Mouse (Mus musculus) hindbrain, embryonic 11.5 days (tissue): ENCODE results near the gene Actr10. TPM values are rescaled to one million over a fixed set of nuclear protein-coding genes. Genes with fewer than 3 reads are reported as not detected.

Experiments used
- ATAC-seq: fragments of 200-750 bp; cut with Nextera tagmentation; 2 replicates; pipeline ENCODE4 v1.8.0; 2017; ENCODE audit warnings: mild to moderate bottlenecking, moderate TSS enrichment, moderate library complexity; ENCODE audit not compliant: low FRiP score
- DNase-seq: peaks from one replicate; pipeline ENCODE4 v3.0.0-alpha.2; 2015; ENCODE audit warnings: low spot score
- H3K27ac ChIP-seq: fragments of 300-500 bp; sonication (generic); 2 replicates; pipeline ENCODE4 v1.5.1; 2014; ENCODE audit warnings: mild to moderate bottlenecking, low read depth, low read length
- H3K27me3 ChIP-seq: fragments of 300-500 bp; sonication (generic); 2 replicates; pipeline ENCODE4 v1.6.1; 2014; ENCODE audit warnings: mild to moderate bottlenecking, low read length, moderate library complexity, mixed read lengths; ENCODE audit not compliant: control insufficient read depth, insufficient read depth
- H3K36me3 ChIP-seq: fragments of 300-500 bp; sonication (generic); 2 replicates; pipeline ENCODE4 v1.6.1; 2014; ENCODE audit warnings: mild to moderate bottlenecking, low read length, moderate library complexity, mixed read lengths; ENCODE audit not compliant: control insufficient read depth, insufficient read depth
- H3K4me1 ChIP-seq: fragments of 300-500 bp; sonication (generic); replicated peaks from 2 replicates; pipeline ENCODE4 v1.6.1; 2014; ENCODE audit warnings: low read length, mixed read lengths; ENCODE audit not compliant: control insufficient read depth, insufficient read depth
- H3K4me2 ChIP-seq: fragments of 300-500 bp; sonication (generic); replicated peaks from 2 replicates; pipeline ENCODE4 v1.6.1; 2014; ENCODE audit warnings: mild to moderate bottlenecking, low read depth, low read length
- H3K4me3 ChIP-seq: fragments of 300-500 bp; sonication (generic); 2 replicates; pipeline ENCODE4 v1.5.1; 2014; ENCODE audit warnings: low read depth, low read length
- H3K9ac ChIP-seq: fragments of 300-500 bp; sonication (generic); 2 replicates; pipeline ENCODE4 v1.6.1; 2014; ENCODE audit warnings: low read depth, low read length
- H3K9me3 ChIP-seq: fragments of 300-500 bp; sonication (generic); 2 replicates; pipeline ENCODE4 v1.6.1; 2016; ENCODE audit warnings: low read length; ENCODE audit not compliant: control insufficient read depth
- WGBS: fragments of 180-500 bp; shearing (Covaris S2); extraction: QIAGEN DNeasy Blood & Tissue Kit; methylation state at CpG from one replicate; pipeline ENCODE4 v1.1.7; 2014; 5-methylcytosine and 5-hydroxymethylcytosine counted together
- polyA plus RNA-seq: library from polyadenylated mRNA; unstranded; fragments of >200 nt; fragmentation: Nextera tagmentation; extraction: Ambion mirVana; gene quantifications from 2 replicates; pipeline ENCODE4 v1.2.1, GENCODE M21; 2014

The Actr10 gene
- polyA plus RNA-seq, 1 experiment from 2014 or later = 287 TPM

- no peak overlapping the region for H3K9ac ChIP-seq
- H3K36me3 ChIP-seq = no peaks in the 10 kb centered on the region
- no peaks in the 10 kb centered on the region for H3K4me1 ChIP-seq
- no peak overlapping the region for H3K27ac ChIP-seq
- no peaks in the 10 kb centered on the region for H3K9me3 ChIP-seq
- no peaks in the 10 kb centered on the region for H3K27me3 ChIP-seq
- 92% methylated on average over 4 of the region's 4 CpGs for WGBS
- DNase-seq (no peak), ATAC-seq (no peak)
- H3K4me2 ChIP-seq = no peak overlapping the region
- peak overlapping the region; percentile 96; the same call in 1 of the 2 replicates for H3K4me3 ChIP-seq
These were observed 36.2 kb downstream of the Actr10 start for GRCm38 (mm10) chr12:70973831-70974230.

- Histone ChIP-seq H3K27ac (peak within 1 kb of the TSS; percentile 95), H3K9ac (peak within 1 kb of the TSS; percentile 95)
- WGBS = under 1% methylated on average over 71 of the region's 71 CpGs
These were observed 37.0 kb downstream of the Actr10 start, which contains the start of gene Psma3 for GRCm38 (mm10) chr12:70974441-70975266. Gene Psma3, plus strand, starts transcription at chr12:70974621.

GRCm38 (mm10) chr12:70975406-70975805 lies 37.7 kb downstream of the Actr10 start:
- peak overlapping the region; percentile 96 for H3K4me3 ChIP-seq
- H3K36me3 ChIP-seq = no peaks in the 10 kb centered on the region
- H3K4me1 ChIP-seq = no peaks in the 10 kb centered on the region
- DNase-seq = peak; percentile 51
- 27% methylated on average over 10 of the region's 10 CpGs for WGBS
- H3K27ac ChIP-seq = peak overlapping the region; percentile 95
- H3K9me3 ChIP-seq = no peaks in the 10 kb centered on the region
- no peaks in the 10 kb centered on the region for H3K27me3 ChIP-seq
- peak overlapping the region; percentile 63 for H3K4me2 ChIP-seq
- H3K9ac ChIP-seq = peak overlapping the region; percentile 95
- no peak for ATAC-seq

More at GRCm38 (mm10) chr12:70974441-70975266, 37.0 kb downstream of the Actr10 start, which contains the start of gene Psma3:
- Histone ChIP-seq H3K36me3 (no peaks in the 10 kb centered on the region), H3K9me3 (no peaks in the 10 kb centered on the region), H3K27me3 (no peaks in the 10 kb centered on the region), H3K4me1 (no peaks in the 10 kb centered on the region), H3K4me2 (peak within 1 kb of the TSS; percentile 63), H3K4me3 (peak within 1 kb of the TSS; percentile 96)
- DNase-seq = peak; percentile 96
- ATAC-seq = peak; percentile 99

GRCm38 (mm10) chr12:70975891-70976290 lies 38.2 kb downstream of the Actr10 start:
- Histone ChIP-seq H3K27ac (no peak overlapping the region), H3K4me1 (no peaks in the 10 kb centered on the region), H3K9me3 (no peaks in the 10 kb centered on the region), H3K9ac (no peak overlapping the region; the same call in 1 of the 2 replicates), H3K4me2 (peak overlapping the region; percentile 63; the same call in 1 of the 2 replicates), H3K4me3 (peak overlapping the region; percentile 96), H3K27me3 (no peaks in the 10 kb centered on the region), H3K36me3 (no peaks in the 10 kb centered on the region)
- DNase-seq (no peak), ATAC-seq (no peak)
- WGBS = 78% methylated on average over 3 of the region's 3 CpGs

GRCm38 (mm10) chr12:70978345-70978744 lies 40.7 kb downstream of the Actr10 start:
- Histone ChIP-seq H3K4me3 (no peak overlapping the region), H3K27ac (no peak overlapping the region), H3K9me3 (no peaks in the 10 kb centered on the region), H3K9ac (no peak overlapping the region), H3K36me3 (no peaks in the 10 kb centered on the region), H3K4me1 (no peaks in the 10 kb centered on the region), H3K27me3 (no peaks in the 10 kb centered on the region), H3K4me2 (no peak overlapping the region)
- WGBS = 92% methylated on average over 7 of the region's 7 CpGs
- ATAC-seq (no peak), DNase-seq (no peak)

GRCm38 (mm10) chr12:70984855-70985550 lies 47.3 kb downstream of the Actr10 start:
- ATAC-seq (no peak), DNase-seq (no peak)
- Histone ChIP-seq H3K9ac (no peak overlapping the region), H3K4me1 (no peaks in the 10 kb centered on the region), H3K27me3 (no peaks in the 10 kb centered on the region), H3K4me2 (no peak overlapping the region), H3K27ac (no peak overlapping the region), H3K9me3 (no peaks in the 10 kb centered on the region), H3K36me3 (no peaks in the 10 kb centered on the region), H3K4me3 (no peak overlapping the region)
- 98% methylated on average over 7 of the region's 7 CpGs for WGBS

GRCm38 (mm10) chr12:70997225-70997624 lies 59.6 kb downstream of the Actr10 start:
- no peak overlapping the region for H3K4me2 ChIP-seq
- H3K9ac ChIP-seq = no peak overlapping the region
- H3K4me1 ChIP-seq = no peaks in the 10 kb centered on the region
- ATAC-seq (no peak), DNase-seq (no peak)
- H3K27ac ChIP-seq = no peak overlapping the region
- no peaks in the 10 kb centered on the region for H3K27me3 ChIP-seq
- H3K36me3 ChIP-seq = 0 out of 2 replicates have a peak, but pooled peaks cover 5% of the 10 kb centered on the region
- no peak overlapping the region for H3K4me3 ChIP-seq
- no peaks in the 10 kb centered on the region for H3K9me3 ChIP-seq
- WGBS = 89% methylated on average over 5 of the region's 5 CpGs

- ATAC-seq = no peak
These were observed 61.8 kb downstream of the Actr10 start for GRCm38 (mm10) chr12:70999423-70999903.

More at GRCm38 (mm10) chr12:70999423-70999903, 61.8 kb downstream of the Actr10 start:
- 74% methylated on average over 5 of the region's 5 CpGs for WGBS
- Histone ChIP-seq H3K27me3 (no peaks in the 10 kb centered on the region), H3K9me3 (no peaks in the 10 kb centered on the region), H3K9ac (no peak overlapping the region), H3K4me3 (no peak overlapping the region), H3K36me3 (0 out of 2 replicates have a peak, but pooled peaks cover 4% of the 10 kb centered on the region), H3K27ac (no peak overlapping the region), H3K4me1 (no peaks in the 10 kb centered on the region), H3K4me2 (no peak overlapping the region)
- DNase-seq = no peak
